Mouse (Mus musculus) lung, postnatal 0 days (tissue): ENCODE results near the gene Agl. TPM values are rescaled to one million over a fixed set of nuclear protein-coding genes. Genes with fewer than 3 reads are reported as not detected.

Experiments used
- ATAC-seq: fragments of 200-750 bp; cut with Nextera tagmentation; 2 replicates; pipeline ENCODE4 v1.8.0; 2017; ENCODE audit warnings: moderate library complexity
- DNase-seq: peaks from one replicate; pipeline ENCODE4 v3.0.0-alpha.2; 2016; ENCODE audit warnings: low spot score
- H3K27ac ChIP-seq: fragments of 300-500 bp; sonication (generic); 2 replicates; pipeline ENCODE4 v1.5.1; 2014; ENCODE audit warnings: antibody characterized with exemption, mild to moderate bottlenecking, low read length, mixed read lengths
- H3K27me3 ChIP-seq: fragments of 300-500 bp; sonication (generic); replicated peaks from 2 replicates; pipeline ENCODE4 v1.6.1; 2014; ENCODE audit warnings: low read length, mixed read lengths; ENCODE audit not compliant: insufficient read depth
- H3K36me3 ChIP-seq: fragments of 300-500 bp; sonication (generic); 2 replicates; pipeline ENCODE4 v1.6.1; 2014; ENCODE audit warnings: low read length, mixed read lengths; ENCODE audit not compliant: insufficient read depth
- H3K4me1 ChIP-seq: fragments of 300-500 bp; sonication (generic); 2 replicates; pipeline ENCODE4 v1.6.1; 2014; ENCODE audit warnings: antibody characterized with exemption, low read depth, low read length, mixed read lengths; ENCODE audit not compliant: insufficient read depth
- H3K4me2 ChIP-seq: fragments of 300-500 bp; sonication (generic); replicated peaks from 2 replicates; pipeline ENCODE4 v1.6.1; 2014; ENCODE audit warnings: low read depth, mild to moderate bottlenecking, low read length, moderate library complexity, mixed read lengths
- H3K4me3 ChIP-seq: fragments of 300-500 bp; sonication (generic); 2 replicates; pipeline ENCODE4 v1.5.1; 2014; ENCODE audit warnings: low read depth, low read length
- H3K9ac ChIP-seq: fragments of 300-500 bp; sonication (generic); replicated peaks from 2 replicates; pipeline ENCODE4 v1.6.1; 2014; ENCODE audit warnings: low read depth, mild to moderate bottlenecking
- H3K9me3 ChIP-seq: fragments of 300-500 bp; sonication (generic); 2 replicates; pipeline ENCODE4 v1.6.1; 2016; ENCODE audit warnings: low read length, mixed read lengths
- CTCF ChIP-seq: IDR thresholded peaks from 2 replicates; pipeline ENCODE4 v1.5.1; 2016; ENCODE audit warnings: antibody characterized with exemption, mild to moderate bottlenecking
- EP300 ChIP-seq: IDR thresholded peaks from 2 replicates; pipeline ENCODE4 v1.6.1; 2016; ENCODE audit warnings: antibody characterized with exemption, mild to moderate bottlenecking, control low read depth
- WGBS: fragments of 180-500 bp; shearing (Covaris S2); extraction: QIAGEN DNeasy Blood & Tissue Kit; methylation state at CpG from one replicate; pipeline ENCODE4 v1.1.7; 2014; 5-methylcytosine and 5-hydroxymethylcytosine counted together
- polyA plus RNA-seq: library from polyadenylated mRNA; unstranded; fragments of >200 nt; fragmentation: Nextera tagmentation; extraction: Ambion mirVana; gene quantifications from 2 replicates; pipeline ENCODE4 v1.2.1, GENCODE M21; 2015

Gene Agl
- polyA plus RNA-seq, 1 experiment from 2014 or later = 6.5 TPM

DNA sequence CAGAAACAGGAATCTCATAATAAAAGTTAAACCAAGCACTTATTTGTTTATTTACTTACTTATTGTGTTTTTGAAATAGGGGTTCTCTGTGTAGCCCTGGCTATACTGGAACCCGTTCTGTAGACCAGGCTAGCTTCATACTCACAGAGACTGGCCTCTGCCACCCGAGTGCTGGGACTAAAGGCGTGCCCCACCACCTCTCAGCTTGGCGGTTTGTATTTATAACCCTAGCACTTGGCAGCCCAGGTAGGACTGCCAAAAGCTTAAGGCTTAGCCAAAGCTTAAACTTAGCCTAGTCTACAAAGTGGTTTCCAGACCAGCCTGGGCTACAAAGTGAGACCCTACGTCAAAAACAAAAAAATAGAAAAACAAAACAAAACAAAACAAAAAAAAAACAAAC lies 19.1 kb downstream of the Agl start:
- 88% methylated on average over 5 of the region's 5 CpGs for WGBS
- Histone ChIP-seq H3K9me3 (no peaks in the 10 kb centered on the region), H3K9ac (no peak overlapping the region), H3K4me2 (no peak overlapping the region), H3K4me1 (no peaks in the 10 kb centered on the region), H3K4me3 (no peak overlapping the region), H3K27ac (no peak overlapping the region), H3K36me3 (peaks cover 17% of the 10 kb centered on the region), H3K27me3 (no peaks in the 10 kb centered on the region)
- ATAC-seq = no peak
- TF ChIP-seq CTCF (no peak), EP300 (no peak)
- no peak for DNase-seq

DNA sequence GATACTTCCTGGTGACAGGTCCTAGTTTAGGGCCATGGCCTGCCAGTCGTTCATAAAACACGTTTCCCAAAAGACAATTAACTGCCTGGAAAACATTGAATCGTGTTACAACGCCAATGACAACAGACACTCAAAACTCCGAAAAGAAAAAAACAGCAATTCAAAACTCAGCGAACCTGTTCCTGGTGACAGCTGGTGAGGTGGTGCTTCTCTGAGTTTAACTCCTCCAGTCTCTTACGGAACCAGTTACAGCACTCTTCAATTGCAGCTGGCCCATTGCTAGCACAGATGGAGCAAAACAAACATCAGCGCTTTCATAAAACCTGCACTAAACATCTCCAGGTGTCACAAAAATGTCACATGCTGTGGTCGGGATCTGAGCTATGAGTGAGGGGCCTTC lies 21.4 kb downstream of the Agl start:
- Histone ChIP-seq H3K9ac (no peak overlapping the region), H3K4me3 (no peak overlapping the region), H3K27ac (no peak overlapping the region), H3K36me3 (peaks cover 29% of the 10 kb centered on the region), H3K9me3 (no peaks in the 10 kb centered on the region), H3K4me2 (no peak overlapping the region), H3K27me3 (no peaks in the 10 kb centered on the region), H3K4me1 (no peaks in the 10 kb centered on the region)
- 76% methylated on average over 9 of the region's 9 CpGs for WGBS
- ATAC-seq (no peak), DNase-seq (no peak)
- no peak for TF ChIP-seq CTCF
- no peak for TF ChIP-seq EP300

DNA sequence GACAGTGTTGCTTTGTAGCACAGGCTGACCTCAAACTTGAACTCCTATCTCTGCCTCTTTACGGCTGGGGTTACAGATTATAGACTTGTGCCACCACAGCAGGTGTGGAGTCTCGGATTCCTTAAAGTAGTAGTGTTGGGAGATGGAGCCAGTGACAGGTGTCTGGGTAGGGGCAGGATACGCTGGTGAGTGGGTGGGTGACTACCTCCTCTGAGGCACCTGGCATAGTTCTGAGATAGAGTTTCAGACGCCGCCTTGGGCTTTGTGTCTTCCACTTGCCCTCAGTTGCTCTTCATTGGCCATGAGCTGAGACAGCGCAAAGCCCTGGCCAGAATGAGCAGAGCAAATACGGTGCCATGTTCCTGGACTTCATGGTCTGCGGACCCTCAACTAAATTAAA lies 22.1 kb downstream of the Agl start:
- Histone ChIP-seq H3K27ac (no peak overlapping the region), H3K4me2 (no peak overlapping the region), H3K4me3 (no peak overlapping the region), H3K9me3 (no peaks in the 10 kb centered on the region), H3K36me3 (peaks cover 32% of the 10 kb centered on the region), H3K4me1 (no peaks in the 10 kb centered on the region), H3K27me3 (no peaks in the 10 kb centered on the region), H3K9ac (no peak overlapping the region)
- ATAC-seq (no peak), DNase-seq (no peak)
- WGBS = 90% methylated on average over 8 of the region's 8 CpGs
- TF ChIP-seq CTCF (no peak), EP300 (no peak)

DNA sequence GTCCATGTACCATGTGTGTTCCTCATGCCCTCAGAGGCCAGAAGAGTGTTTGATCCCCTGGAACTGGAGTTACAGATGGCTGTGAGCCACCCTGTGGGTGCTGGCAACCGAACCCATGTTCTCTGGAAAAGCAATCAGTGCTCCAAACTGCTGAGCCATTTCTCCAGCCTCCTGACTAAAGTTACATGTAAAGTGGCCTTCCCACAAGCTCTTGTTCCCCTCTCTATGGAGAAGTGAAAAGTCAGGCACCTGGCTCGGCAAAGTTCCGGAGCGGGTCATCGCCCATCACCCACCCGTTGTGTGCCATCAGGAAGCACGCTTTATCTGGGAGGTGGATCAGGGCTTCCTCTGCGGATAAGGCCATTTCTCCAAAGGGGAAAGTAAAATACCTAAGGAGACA lies 23.2 kb downstream of the Agl start:
- no peaks in the 10 kb centered on the region for H3K9me3 ChIP-seq
- WGBS = 92% methylated on average over 8 of the region's 8 CpGs
- no peak overlapping the region for H3K4me3 ChIP-seq
- H3K4me1 ChIP-seq = no peaks in the 10 kb centered on the region
- ATAC-seq (no peak), DNase-seq (no peak)
- peaks cover 41% of the 10 kb centered on the region for H3K36me3 ChIP-seq
- TF ChIP-seq CTCF = no peak
- TF ChIP-seq EP300 = no peak
- H3K4me2 ChIP-seq = no peak overlapping the region
- H3K27ac ChIP-seq = no peak overlapping the region
- H3K27me3 ChIP-seq = no peaks in the 10 kb centered on the region
- no peak overlapping the region for H3K9ac ChIP-seq

DNA sequence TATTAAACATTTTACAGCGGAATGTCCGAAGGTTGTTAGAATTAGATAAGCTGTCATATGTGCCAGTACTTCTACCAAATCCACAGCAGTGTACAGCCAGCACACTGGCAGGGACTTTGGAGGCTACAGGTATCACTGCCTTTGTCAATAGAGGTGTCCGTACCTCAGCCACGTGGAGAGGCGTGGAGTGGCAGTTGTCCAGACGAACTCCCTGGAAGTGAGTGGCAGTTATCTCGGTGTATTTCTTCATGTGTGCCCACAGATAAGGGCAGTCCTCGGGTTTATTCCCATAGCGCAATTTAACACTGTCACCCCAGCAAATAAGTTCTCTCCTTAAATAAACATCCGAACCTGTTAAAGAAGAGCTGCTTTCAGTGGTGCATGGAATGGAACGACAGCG lies 23.7 kb downstream of the Agl start:
- no peak overlapping the region for H3K4me3 ChIP-seq
- H3K27me3 ChIP-seq = no peaks in the 10 kb centered on the region
- H3K9me3 ChIP-seq = no peaks in the 10 kb centered on the region
- ATAC-seq (no peak), DNase-seq (no peak)
- no peak overlapping the region for H3K9ac ChIP-seq
- TF ChIP-seq EP300 (no peak), CTCF (no peak)
- H3K36me3 ChIP-seq = peaks cover 44% of the 10 kb centered on the region
- H3K4me1 ChIP-seq = no peaks in the 10 kb centered on the region
- no peak overlapping the region for H3K27ac ChIP-seq
- no peak overlapping the region for H3K4me2 ChIP-seq
- WGBS = 63% methylated on average over 12 of the region's 12 CpGs

DNA sequence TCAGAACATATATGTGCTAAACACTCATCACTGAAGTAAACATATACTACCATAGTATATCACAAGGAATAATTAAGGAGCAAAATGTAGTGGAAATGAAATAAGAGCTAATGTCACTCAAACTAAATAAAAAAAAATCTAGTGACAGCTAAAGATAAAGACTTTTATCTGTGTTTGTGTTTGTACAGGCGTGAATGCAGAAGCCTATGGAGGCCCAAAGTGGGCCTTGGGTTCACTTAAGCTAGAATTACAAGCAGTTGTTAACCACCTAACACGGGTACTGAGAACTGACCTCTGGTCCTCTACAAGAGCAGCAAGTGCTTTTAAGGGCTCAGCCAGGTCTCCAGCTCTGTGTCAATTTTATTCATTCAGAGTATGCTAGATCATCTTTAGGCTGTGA lies 31.0 kb downstream of the Agl start:
- H3K36me3 ChIP-seq = peaks cover 40% of the 10 kb centered on the region
- no peaks in the 10 kb centered on the region for H3K27me3 ChIP-seq
- TF ChIP-seq CTCF (no peak), EP300 (no peak)
- H3K4me2 ChIP-seq = no peak overlapping the region
- H3K9ac ChIP-seq = no peak overlapping the region
- ATAC-seq (no peak), DNase-seq (no peak)
- no peak overlapping the region for H3K27ac ChIP-seq
- no peaks in the 10 kb centered on the region for H3K4me1 ChIP-seq
- no peak overlapping the region for H3K4me3 ChIP-seq
- H3K9me3 ChIP-seq = no peaks in the 10 kb centered on the region
- WGBS = 65% methylated on average over 2 of the region's 2 CpGs

DNA sequence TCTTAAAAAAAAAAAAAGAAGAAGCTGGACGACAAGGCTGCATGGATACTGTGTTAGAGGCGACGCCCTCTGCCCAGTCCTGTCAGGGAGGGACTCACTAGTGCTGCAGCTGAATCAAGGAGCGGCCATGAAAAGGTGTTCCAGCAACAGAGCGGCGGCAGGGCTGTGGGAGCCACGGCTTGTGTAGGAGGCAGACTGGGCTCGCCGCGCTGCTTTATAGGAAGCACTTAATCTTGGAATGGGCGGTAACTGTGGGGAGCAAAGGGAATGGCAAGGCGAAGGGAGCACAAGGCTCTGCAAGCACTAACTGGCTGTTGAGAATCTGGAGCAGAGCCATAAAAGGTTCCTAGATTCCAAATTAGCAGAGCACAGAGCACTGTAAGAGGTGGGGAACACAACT lies 34.1 kb downstream of the Agl start:
- Histone ChIP-seq H3K27ac (no peak overlapping the region), H3K4me1 (no peaks in the 10 kb centered on the region), H3K27me3 (no peaks in the 10 kb centered on the region), H3K9ac (no peak overlapping the region), H3K4me3 (no peak overlapping the region), H3K36me3 (peaks cover 23% of the 10 kb centered on the region), H3K4me2 (no peak overlapping the region), H3K9me3 (no peaks in the 10 kb centered on the region)
- TF ChIP-seq CTCF = no peak
- TF ChIP-seq EP300 = no peak
- DNase-seq (no peak), ATAC-seq (no peak)
- WGBS = 86% methylated on average over 12 of the region's 12 CpGs
